ENCODE assay signal across 8 mouse cellular contexts in the genomic region with DNA sequence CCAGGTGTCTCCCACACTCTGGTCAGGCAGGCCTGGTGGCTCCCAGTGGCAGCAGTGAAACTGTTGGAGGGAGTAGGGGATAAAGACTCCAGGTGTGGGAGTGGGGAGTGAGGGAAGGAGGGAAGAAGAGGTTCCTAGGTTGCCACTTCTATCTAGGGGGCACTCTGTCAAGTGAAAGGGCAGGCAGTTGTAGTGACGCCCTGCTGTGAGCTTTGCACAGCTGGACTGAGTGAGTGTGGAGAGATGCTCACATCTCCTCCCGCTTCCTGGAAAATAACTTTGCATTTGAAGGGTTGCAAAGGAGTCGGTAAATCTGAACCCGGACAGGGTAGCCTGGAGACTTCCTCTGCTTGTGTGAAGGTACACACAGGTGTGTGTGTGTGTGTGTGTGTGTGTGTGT. TPM values are rescaled to one million over a fixed set of nuclear protein-coding genes. Genes with fewer than 3 reads are reported as not detected.
DNase-seq lines count a peak whose midpoint lies in the region; ATAC-seq and TF ChIP-seq lines count a peak whose summit lies in the region.

No protein-coding gene starts in this region.

- H3K79me2 ChIP-seq in myocyte (ENCODE audit: control insufficient read depth, insufficient read depth) = no peaks in the 10 kb centered on the region

- intact Hi-C loops in gastrocnemius, postnatal 36 days (cut with DNase I) = loop anchor here (2.0 to 10.0 kb wide), 5 partner anchors 19 to 275 kb away; a partner anchor contains a TSS

- H3ac ChIP-seq in myocyte (ENCODE audit: control insufficient read depth, insufficient read length) = no peak overlapping the region

- no peak overlapping the region for H3K9ac ChIP-seq in liver, embryonic 11.5 days (ENCODE audit: low read depth, low read length)
- no peak overlapping the region for H3K9ac ChIP-seq in hindbrain, embryonic 16.5 days (ENCODE audit: low read depth, low read length)

- TF ChIP-seq POLR2A in myocyte (IDR thresholded peaks at IDR 0.05; ENCODE audit: insufficient read length, low read depth) = no peak

- H3K4me2 ChIP-seq in liver, embryonic 11.5 days = peak overlapping the region; percentile 100
- H3K4me2 ChIP-seq in hindbrain, embryonic 16.5 days (ENCODE audit: low read length) = peak overlapping the region; percentile 90; the same call in 1 of the 2 replicates
- peak overlapping the region; percentile 84 for H3K4me2 ChIP-seq in myocyte (ENCODE audit: low read depth)

- no peaks in the 10 kb centered on the region for H3K9me3 ChIP-seq in liver, embryonic 11.5 days (ENCODE audit: control insufficient read depth, low read length)
- H3K9me3 ChIP-seq in hindbrain, embryonic 16.5 days (ENCODE audit: control insufficient read depth, low read length) = no peaks in the 10 kb centered on the region

- no peaks in the 10 kb centered on the region for H3K36me3 ChIP-seq in liver, embryonic 11.5 days (ENCODE audit: control insufficient read depth, insufficient read depth, low read length)
- H3K36me3 ChIP-seq in hindbrain, embryonic 16.5 days (ENCODE audit: control insufficient read depth, insufficient read depth, low read length) = no peaks in the 10 kb centered on the region
- H3K36me3 ChIP-seq in myocyte (ENCODE audit: control insufficient read depth, insufficient read depth) = no peaks in the 10 kb centered on the region

- H3K4me1 ChIP-seq in liver, embryonic 11.5 days (replicated peaks; ENCODE audit: control insufficient read depth, insufficient read depth, low read length) = peaks cover 4% of the 10 kb centered on the region
- H3K4me1 ChIP-seq in hindbrain, embryonic 16.5 days (ENCODE audit: control insufficient read depth, insufficient read depth, low read depth, low read length) = peaks cover 4% of the 10 kb centered on the region

- no peaks in the 10 kb centered on the region for H3K27me3 ChIP-seq in liver, embryonic 11.5 days (replicated peaks; ENCODE audit: control insufficient read depth, insufficient read depth, low read length)
- no peaks in the 10 kb centered on the region for H3K27me3 ChIP-seq in hindbrain, embryonic 16.5 days (replicated peaks; ENCODE audit: control insufficient read depth, insufficient read depth, low read length)
- H3K27me3 ChIP-seq in myocyte (ENCODE audit: control insufficient read depth, insufficient read depth, insufficient read length) = no peaks in the 10 kb centered on the region

- H3K4me3 ChIP-seq in liver, embryonic 11.5 days (ENCODE audit: low read depth, low read length) = no peak overlapping the region
- H3K4me3 ChIP-seq in hindbrain, embryonic 16.5 days (ENCODE audit: low read length) = no peak overlapping the region
- H3K4me3 ChIP-seq in myocyte = peak overlapping the region; percentile 93

- DNase-seq in cerebellum, adult 9-10 months = peak; percentile 62
- DNase-seq in cerebellum, adult 11 months = no peak
- no peak for DNase-seq in liver, embryonic 11.5 days (ENCODE audit: low spot score)
- no peak for DNase-seq in liver
- DNase-seq in gastrocnemius, postnatal 36 days = no peak
- no peak for DNase-seq in right cerebral cortex, postnatal 14 days

- WGBS in liver, embryonic 11.5 days = 35% methylated on average over 4 of the region's 4 CpGs
- WGBS in hindbrain, embryonic 16.5 days = 22% methylated on average over 4 of the region's 4 CpGs

- no peak for ATAC-seq in liver, embryonic 11.5 days (replicated peaks; ENCODE audit: low FRiP score)
- no peak for ATAC-seq in hindbrain, embryonic 16.5 days

- no peak overlapping the region for H3K27ac ChIP-seq in liver, embryonic 11.5 days (ENCODE audit: low read depth, low read length)
- H3K27ac ChIP-seq in hindbrain, embryonic 16.5 days (ENCODE audit: low read depth, low read length) = no peak overlapping the region

TF ChIP-seq in myocyte, 11 proteins besides CTCF, POLR2A, EP300 and RAD21:
- TF ChIP-seq TCF3 (IDR thresholded peaks at IDR 0.05; ENCODE audit: insufficient read length, low read depth) (no peak), POLR2AphosphoS2 (IDR thresholded peaks at IDR 0.05; ENCODE audit: insufficient read length, low read depth) (no peak), MYOD1 (IDR thresholded peaks at IDR 0.05; ENCODE audit: control insufficient read depth in 1 of 3, insufficient read length in 2 of 3, low read depth in 2 of 3) (no peak), MYOG (IDR thresholded peaks at IDR 0.05; ENCODE audit: control insufficient read depth in 1 of 3, insufficient read depth in 1 of 3, insufficient read length in 2 of 3, low read depth in 2 of 3) (no peak), REST (IDR thresholded peaks at IDR 0.05; ENCODE audit: insufficient read depth, insufficient read length) (no peak), SRF (IDR thresholded peaks at IDR 0.05; ENCODE audit: control insufficient read depth, insufficient read length, low read depth) (no peak), MAX (IDR thresholded peaks at IDR 0.05; ENCODE audit: low read depth) (no peak)
TF ChIP-seq in myocyte: peak in this region for 0.

RNA-seq across cellular contexts. Expression of a gene that starts 0.7 kb away (rescaled TPM):
- polyA plus RNA-seq in liver, embryonic 11.5 days (2014; fragmentation: Nextera tagmentation; extraction: Ambion mirVana) = 34.3 and 42.6 TPM in 2 replicates
- 18.9 and 27.8 TPM in 2 replicates for polyA plus RNA-seq in hindbrain, embryonic 16.5 days (2015; fragmentation: Nextera tagmentation; extraction: Ambion mirVana)
- 11.9 TPM for polyA plus RNA-seq in myocyte (2012; fragmentation: generic; extraction: Trizol)
- 10 to 100 TPM; 35.9 to 47.1 TPM for total RNA-seq in gastrocnemius, postnatal 36 days (2021)
